Mouse (Mus musculus): ENCODE measurements around the gene Rpusd3. TPM values are rescaled to one million over a fixed set of nuclear protein-coding genes. Genes with fewer than 3 reads are reported as not detected.

Rpusd3 gene
- polyA plus RNA-seq, 1 experiment from 2014 or later, result 24.0 TPM

GRCm38 (mm10) chr6:113380480-113380879 lies 38.7 kb downstream of the Rpusd3 start:
- no peak overlapping the region for H3K4me2 ChIP-seq

GRCm38 (mm10) chr6:113379246-113379645 lies 39.9 kb downstream of the Rpusd3 start:
- ATAC-seq (replicated peaks; ENCODE audit: low FRiP score), result no peak
- peaks cover 25% of the 10 kb centered on the region for H3K4me1 ChIP-seq
- H3K4me3 ChIP-seq (replicated peaks), result peak overlapping the region; percentile 99
- no peaks in the 10 kb centered on the region for H3K9me3 ChIP-seq (replicated peaks)
- WGBS, result 76% methylated on average over 6 of the region's 6 CpGs
- 0 out of 2 replicates have a peak overlapping the region, but pooled peaks have one; percentile 98 for H3K9ac ChIP-seq
- peak overlapping the region; percentile 87 for H3K4me2 ChIP-seq
- H3K27ac ChIP-seq, result no peak overlapping the region
- no peaks in the 10 kb centered on the region for H3K27me3 ChIP-seq
- peaks cover 60% of the 10 kb centered on the region for H3K36me3 ChIP-seq

More at GRCm38 (mm10) chr6:113380480-113380879, 38.7 kb downstream of the Rpusd3 start:
- Histone ChIP-seq H3K4me3 (replicated peaks) (no peak overlapping the region), H3K36me3 (peaks cover 60% of the 10 kb centered on the region), H3K9me3 (replicated peaks) (no peaks in the 10 kb centered on the region), H3K27ac (no peak overlapping the region), H3K9ac (no peak overlapping the region), H3K4me1 (peaks cover 25% of the 10 kb centered on the region), H3K27me3 (no peaks in the 10 kb centered on the region)
- no peak for ATAC-seq (replicated peaks; ENCODE audit: low FRiP score)
- 94% methylated on average over 11 of the region's 11 CpGs for WGBS

- peak; percentile 96 for ATAC-seq (replicated peaks; ENCODE audit: low FRiP score)
- Histone ChIP-seq H3K9ac (peak within 1 kb of the TSS; percentile 98), H3K27ac (peak within 1 kb of the TSS; percentile 99), H3K36me3 (peaks cover 60% of the 10 kb centered on the region), H3K4me3 (replicated peaks) (peak within 1 kb of the TSS; percentile 99), H3K4me2 (peak within 1 kb of the TSS; percentile 87), H3K27me3 (no peaks in the 10 kb centered on the region), H3K9me3 (replicated peaks) (no peaks in the 10 kb centered on the region), H3K4me1 (peaks cover 25% of the 10 kb centered on the region)
- WGBS, result under 1% methylated on average over 61 of the region's 61 CpGs
Observed at GRCm38 (mm10) chr6:113377496-113378385, 41.4 kb downstream of the Rpusd3 start, which contains the start of the genes Tada3 and Arpc4. Gene Tada3, minus strand, starts transcription at chr6:113377883. Gene Arpc4, plus strand, starts transcription at chr6:113378115.

GRCm38 (mm10) chr6:113377172-113377495 lies 42.0 kb downstream of the Rpusd3 start:
- Histone ChIP-seq H3K4me1 (peaks cover 25% of the 10 kb centered on the region), H3K4me3 (replicated peaks) (peak overlapping the region; percentile 99), H3K36me3 (peaks cover 60% of the 10 kb centered on the region), H3K9me3 (replicated peaks) (no peaks in the 10 kb centered on the region), H3K4me2 (peak overlapping the region; percentile 87), H3K27me3 (no peaks in the 10 kb centered on the region), H3K27ac (peak overlapping the region; percentile 99), H3K9ac (peak overlapping the region; percentile 98)
- no peak for ATAC-seq (replicated peaks; ENCODE audit: low FRiP score)
- 7% methylated on average over 7 of the region's 7 CpGs for WGBS

GRCm38 (mm10) chr6:113373491-113373890 lies 45.6 kb downstream of the Rpusd3 start:
- WGBS, result 91% methylated on average over 4 of the region's 4 CpGs
- peaks cover 74% of the 10 kb centered on the region for H3K36me3 ChIP-seq
- ATAC-seq (replicated peaks; ENCODE audit: low FRiP score), result no peak

GRCm38 (mm10) chr6:113370194-113370929 lies 48.8 kb downstream of the Rpusd3 start:
- Histone ChIP-seq H3K27ac (peak overlapping the region; percentile 87), H3K27me3 (no peaks in the 10 kb centered on the region), H3K36me3 (peaks cover 82% of the 10 kb centered on the region), H3K4me1 (no peaks in the 10 kb centered on the region), H3K4me3 (replicated peaks) (no peak overlapping the region), H3K4me2 (no peak overlapping the region), H3K9ac (no peak overlapping the region), H3K9me3 (replicated peaks) (no peaks in the 10 kb centered on the region)
- ATAC-seq (replicated peaks; ENCODE audit: low FRiP score), result 0 out of 2 replicates have a peak, but pooled peaks have one; percentile 57
- WGBS, result 84% methylated on average over 20 of the region's 20 CpGs

More at GRCm38 (mm10) chr6:113373491-113373890, 45.6 kb downstream of the Rpusd3 start:
- Histone ChIP-seq H3K27ac (no peak overlapping the region), H3K27me3 (no peaks in the 10 kb centered on the region), H3K4me2 (no peak overlapping the region), H3K9ac (no peak overlapping the region), H3K4me1 (peaks cover 11% of the 10 kb centered on the region), H3K4me3 (replicated peaks) (no peak overlapping the region), H3K9me3 (replicated peaks) (no peaks in the 10 kb centered on the region)

GRCm38 (mm10) chr6:113368577-113368976 lies 50.6 kb downstream of the Rpusd3 start:
- Histone ChIP-seq H3K9me3 (replicated peaks) (no peaks in the 10 kb centered on the region), H3K36me3 (peaks cover 64% of the 10 kb centered on the region), H3K4me1 (no peaks in the 10 kb centered on the region), H3K9ac (no peak overlapping the region), H3K4me2 (no peak overlapping the region), H3K4me3 (replicated peaks) (no peak overlapping the region), H3K27me3 (no peaks in the 10 kb centered on the region), H3K27ac (peak overlapping the region; percentile 87)
- no peak for ATAC-seq (replicated peaks; ENCODE audit: low FRiP score)
- WGBS, result 83% methylated on average over 5 of the region's 5 CpGs

- no peaks in the 10 kb centered on the region for H3K27me3 ChIP-seq
- no peaks in the 10 kb centered on the region for H3K4me1 ChIP-seq
- ATAC-seq (replicated peaks; ENCODE audit: low FRiP score), result 0 out of 2 replicates have a peak, but pooled peaks have one; percentile 34
- no peak overlapping the region for H3K4me2 ChIP-seq
- H3K9ac ChIP-seq, result no peak overlapping the region
- peak overlapping the region; percentile 87 for H3K27ac ChIP-seq
- no peak overlapping the region for H3K4me3 ChIP-seq (replicated peaks)
- WGBS, result 82% methylated on average over 7 of the region's 7 CpGs
- H3K9me3 ChIP-seq (replicated peaks), result no peaks in the 10 kb centered on the region
- H3K36me3 ChIP-seq, result peaks cover 59% of the 10 kb centered on the region
Observed at GRCm38 (mm10) chr6:113368124-113368523, 51.0 kb downstream of the Rpusd3 start.

- no peak overlapping the region for H3K9ac ChIP-seq
- no peak overlapping the region for H3K4me2 ChIP-seq
- peak overlapping the region; percentile 87 for H3K27ac ChIP-seq
- H3K27me3 ChIP-seq, result no peaks in the 10 kb centered on the region
- H3K9me3 ChIP-seq (replicated peaks), result no peaks in the 10 kb centered on the region
- peaks cover 54% of the 10 kb centered on the region for H3K36me3 ChIP-seq
- 95% methylated on average over 1 of the region's 1 CpGs for WGBS
- no peak for ATAC-seq (replicated peaks; ENCODE audit: low FRiP score)
- no peaks in the 10 kb centered on the region for H3K4me1 ChIP-seq
- no peak overlapping the region for H3K4me3 ChIP-seq (replicated peaks)
Observed at GRCm38 (mm10) chr6:113367574-113367973, 51.6 kb downstream of the Rpusd3 start.

- Histone ChIP-seq H3K4me1 (no peaks in the 10 kb centered on the region), H3K4me2 (no peak overlapping the region), H3K36me3 (peaks cover 45% of the 10 kb centered on the region), H3K4me3 (replicated peaks) (no peak overlapping the region), H3K9ac (no peak overlapping the region), H3K27me3 (no peaks in the 10 kb centered on the region), H3K9me3 (replicated peaks) (no peaks in the 10 kb centered on the region), H3K27ac (no peak overlapping the region)
- no peak for ATAC-seq (replicated peaks; ENCODE audit: low FRiP score)
- 85% methylated on average over 6 of the region's 6 CpGs for WGBS
Observed at GRCm38 (mm10) chr6:113366639-113367038, 52.5 kb downstream of the Rpusd3 start.

All from kidney, embryonic 15.5 days (tissue).